Comparison of ENCODE assay signal across 7 mouse cellular contexts in genomic region chr4:57299701-57300468, GRCm38 (mm10). TPM values are rescaled to one million over a fixed set of nuclear protein-coding genes. Genes with fewer than 3 reads are reported as not detected.
A peak's percentile ranks its signal among the peaks of the same experiment; 100 is the strongest.
DNase-seq lines count a peak whose midpoint lies in the region; ATAC-seq lines count a peak whose summit lies in the region.

No protein-coding gene starts in this region.

- H3K9me3 ChIP-seq in intestine, embryonic 15.5 days = no peaks in the 10 kb centered on the region
- no peaks in the 10 kb centered on the region for H3K9me3 ChIP-seq in limb, embryonic 11.5 days (ENCODE audit: control insufficient read depth, low read length)
- H3K9me3 ChIP-seq in midbrain, embryonic 11.5 days (ENCODE audit: control insufficient read depth, low read length) = no peaks in the 10 kb centered on the region

- ATAC-seq in intestine, embryonic 15.5 days = peak; percentile 70
- peak; percentile 18; the same call in 1 of the 2 replicates for ATAC-seq in limb, embryonic 11.5 days (ENCODE audit: insufficient number of reproducible peaks, low FRiP score, low TSS enrichment, low read depth)
- ATAC-seq in midbrain, embryonic 11.5 days (ENCODE audit: low FRiP score) = peak; percentile 64

- peak overlapping the region; percentile 86 for H3K27ac ChIP-seq in intestine, embryonic 15.5 days
- H3K27ac ChIP-seq in limb, embryonic 11.5 days (replicated peaks; ENCODE audit: low read depth, low read length) = no peak overlapping the region
- H3K27ac ChIP-seq in midbrain, embryonic 11.5 days (ENCODE audit: low read depth, low read length) = no peak overlapping the region

- DNase-seq in adrenal gland, adult 2 months = peak; percentile 86
- DNase-seq in embryo, embryonic 10.5 days (ENCODE audit: low spot score) = peak; percentile 45
- DNase-seq in gastrocnemius, postnatal 4 days (ENCODE audit: low spot score in 2 of 2) = peak; percentile 38 to 51
- DNase-seq in limb, embryonic 11.5 days (ENCODE audit: low spot score) = peak; percentile 63
- DNase-seq in midbrain, embryonic 11.5 days (ENCODE audit: low spot score, missing footprints) = no peak
- DNase-seq in spleen, adult 18-20 months = peak; percentile 6 to 12

- no peaks in the 10 kb centered on the region for H3K27me3 ChIP-seq in intestine, embryonic 15.5 days (replicated peaks)
- H3K27me3 ChIP-seq in limb, embryonic 11.5 days (ENCODE audit: control insufficient read depth, insufficient read depth, low read length) = peaks cover 18% of the 10 kb centered on the region
- H3K27me3 ChIP-seq in midbrain, embryonic 11.5 days (ENCODE audit: control insufficient read depth, insufficient read depth, low read length) = peaks cover 42% of the 10 kb centered on the region

- no peaks in the 10 kb centered on the region for H3K36me3 ChIP-seq in intestine, embryonic 15.5 days
- no peaks in the 10 kb centered on the region for H3K36me3 ChIP-seq in limb, embryonic 11.5 days (ENCODE audit: control insufficient read depth, insufficient read depth, low read length)
- no peaks in the 10 kb centered on the region for H3K36me3 ChIP-seq in midbrain, embryonic 11.5 days (ENCODE audit: control insufficient read depth, insufficient read depth, low read length)

- H3K4me1 ChIP-seq in intestine, embryonic 15.5 days (replicated peaks) = peaks cover 38% of the 10 kb centered on the region
- peaks cover 15% of the 10 kb centered on the region for H3K4me1 ChIP-seq in limb, embryonic 11.5 days (ENCODE audit: control insufficient read depth, insufficient read depth, low read length)
- H3K4me1 ChIP-seq in midbrain, embryonic 11.5 days (ENCODE audit: control insufficient read depth, insufficient read depth, low read length) = peaks cover 19% of the 10 kb centered on the region

- H3K4me3 ChIP-seq in intestine, embryonic 15.5 days (replicated peaks) = peak overlapping the region; percentile 96
- H3K4me3 ChIP-seq in limb, embryonic 11.5 days (ENCODE audit: low read depth, low read length) = peak overlapping the region; percentile 77
- peak overlapping the region; percentile 66 for H3K4me3 ChIP-seq in midbrain, embryonic 11.5 days (ENCODE audit: low read depth, low read length)

- under 1% methylated on average over 97 of the region's 97 CpGs for whole genome bisulfite sequencing in intestine, embryonic 15.5 days
- WGBS in limb, embryonic 11.5 days = under 1% methylated on average over 71 of the region's 97 CpGs
- under 1% methylated on average over 80 of the region's 97 CpGs for WGBS in midbrain, embryonic 11.5 days

- peak overlapping the region; percentile 90 for H3K9ac ChIP-seq in intestine, embryonic 15.5 days
- peak overlapping the region; percentile 59 for H3K9ac ChIP-seq in limb, embryonic 11.5 days (ENCODE audit: low read length)
- H3K9ac ChIP-seq in midbrain, embryonic 11.5 days (ENCODE audit: low read length) = peak overlapping the region; percentile 71

- H3K4me2 ChIP-seq in intestine, embryonic 15.5 days (replicated peaks) = peak overlapping the region; percentile 90
- H3K4me2 ChIP-seq in limb, embryonic 11.5 days (ENCODE audit: low read depth, severe bottlenecking) = peak overlapping the region; percentile 92
- H3K4me2 ChIP-seq in midbrain, embryonic 11.5 days = peak overlapping the region; percentile 71

RNA-seq across cellular contexts. Expression of gene Ptpn3, which starts 1.8 kb away (rescaled TPM):
- total RNA-seq in adrenal gland, adult 2 months (2021) = 10 to 100 TPM; 24.2 to 36.4 TPM
- 5.3 and 9.0 TPM in 2 replicates for polyA plus RNA-seq in adrenal gland, adult 2 months (2012; rRNA removed)
- 10 to 100 TPM; 11.0 to 15.6 TPM for total RNA-seq in gastrocnemius, postnatal 4 days (2021)
- 9.4 and 10.4 TPM in 2 replicates for polyA plus RNA-seq in intestine, embryonic 15.5 days (2015; fragmentation: Nextera tagmentation; extraction: Ambion mirVana)
- polyA plus RNA-seq in limb, embryonic 11.5 days (2014; fragmentation: Nextera tagmentation; extraction: Ambion mirVana) = 0.73 and 1.2 TPM in 2 replicates
- polyA plus RNA-seq in midbrain, embryonic 11.5 days (2014; fragmentation: Nextera tagmentation; extraction: Ambion mirVana) = 0.33 and 0.90 TPM in 2 replicates

Comparison
In these comparisons a context has a peak if more than half of its experiments do, and no peak if none do; other contexts are left out.
1. ATAC-seq: peak in every context shown above with its lines; median percentile 70 in intestine, embryonic 15.5 days; 64 in midbrain, embryonic 11.5 days; 18 in limb, embryonic 11.5 days.